Mouse (Mus musculus) forelimb bud, embryonic 11.5 days (tissue): Measurements from ENCODE around the gene BC030867.

Experiments
- DNase-seq: peaks from one replicate; pipeline ENCODE4 v3.0.0-alpha.2; 2012; ENCODE audit warnings: low read depth, low spot score

BC030867 gene

DNA sequence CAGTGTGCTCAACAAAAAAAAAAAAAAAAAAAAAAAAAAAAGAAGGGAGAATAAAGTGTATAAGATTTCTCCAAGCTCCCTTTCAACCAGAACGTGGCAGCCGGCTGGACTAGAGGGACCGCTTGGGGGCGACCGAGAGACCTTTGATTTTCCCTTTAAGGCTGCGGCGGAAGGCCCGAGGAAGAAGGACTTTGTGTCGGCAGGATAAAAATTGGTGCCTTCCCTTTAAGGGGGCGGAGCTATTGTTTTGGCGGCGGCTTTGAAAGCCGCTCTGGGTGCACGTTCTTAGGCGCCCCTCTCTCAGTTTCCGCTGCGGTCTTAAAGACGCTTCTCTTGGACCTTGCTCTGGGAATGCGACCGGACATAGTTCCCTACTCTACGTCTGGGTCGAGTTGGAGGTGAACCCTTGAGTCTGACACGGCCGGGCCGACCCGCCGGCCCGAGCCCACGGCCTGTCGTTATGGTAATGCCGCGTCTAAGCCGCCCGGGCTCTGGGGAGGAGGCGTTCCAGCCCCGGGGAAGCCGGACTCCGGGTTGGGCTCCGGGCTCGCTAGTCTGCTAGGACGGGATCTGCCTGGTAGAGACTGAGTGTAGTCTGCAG lies at the start of gene BC030867:
Gene BC030867, plus strand, starts transcription at position 253 of the 601 bp plus-strand sequence.
- peak; percentile 99 for DNase-seq

DNA sequence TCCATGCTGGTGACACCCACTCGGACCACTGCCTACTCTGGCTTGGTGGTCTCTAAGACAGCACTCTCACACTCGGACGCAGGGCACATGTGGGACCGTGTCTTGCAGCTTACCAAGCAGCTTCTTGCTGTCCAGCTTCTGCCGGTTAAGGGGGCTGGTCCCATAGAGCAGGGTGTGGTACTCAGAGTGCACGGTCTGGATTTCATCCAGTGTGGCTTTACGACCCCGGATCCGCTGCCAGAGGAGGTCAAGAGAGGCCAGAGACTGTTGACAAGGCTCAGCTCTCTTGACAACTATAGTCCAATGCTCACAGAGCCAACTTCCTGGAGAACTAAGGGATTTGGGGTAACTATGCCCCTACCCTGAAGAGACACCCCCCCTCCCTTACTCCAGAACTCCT lies 48.8 kb upstream of the BC030867 start:
- no peak for DNase-seq

DNA sequence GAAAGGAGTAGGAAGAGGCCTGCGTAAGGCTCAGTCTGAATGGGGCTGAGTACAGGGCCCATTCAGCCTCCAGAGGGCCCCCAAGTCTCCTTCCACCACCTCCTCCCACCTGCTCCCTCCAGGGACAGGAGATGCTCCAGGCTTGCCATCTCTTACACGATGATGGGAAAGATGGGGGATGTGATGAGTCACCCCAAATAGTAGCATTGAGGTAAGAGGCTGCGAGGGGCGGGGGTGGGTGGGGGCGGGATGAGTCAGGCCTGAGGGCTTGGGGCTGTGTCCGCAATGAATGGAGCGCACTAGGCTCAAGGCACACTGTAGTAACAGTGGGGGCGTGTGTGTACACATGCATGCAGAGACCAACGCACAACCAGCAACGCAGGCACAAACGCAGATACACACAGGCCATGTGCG lies 47.3 kb upstream of the BC030867 start:
- no peak for DNase-seq

DNA sequence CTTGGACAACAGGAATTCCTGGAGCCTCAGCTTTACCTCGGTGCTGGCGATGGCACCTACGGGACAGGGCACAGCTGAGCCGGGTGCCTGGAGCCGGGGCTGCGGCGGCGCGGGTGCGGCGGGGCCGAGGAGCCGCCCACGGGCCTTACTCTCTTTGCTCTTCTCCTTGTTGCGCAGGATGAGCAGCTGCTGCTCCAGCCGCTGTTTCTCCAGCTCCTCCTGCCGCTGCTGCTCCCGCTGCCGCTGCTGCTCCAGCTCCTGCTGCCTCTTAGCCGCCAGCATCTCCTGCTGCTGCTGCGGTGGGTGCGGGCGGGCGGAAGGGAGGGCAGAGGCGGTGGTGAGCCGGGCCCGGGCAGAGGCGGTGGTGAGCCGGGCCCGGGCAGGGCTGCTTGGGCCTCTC lies 42.2 kb upstream of the BC030867 start:
- DNase-seq: no peak

DNA sequence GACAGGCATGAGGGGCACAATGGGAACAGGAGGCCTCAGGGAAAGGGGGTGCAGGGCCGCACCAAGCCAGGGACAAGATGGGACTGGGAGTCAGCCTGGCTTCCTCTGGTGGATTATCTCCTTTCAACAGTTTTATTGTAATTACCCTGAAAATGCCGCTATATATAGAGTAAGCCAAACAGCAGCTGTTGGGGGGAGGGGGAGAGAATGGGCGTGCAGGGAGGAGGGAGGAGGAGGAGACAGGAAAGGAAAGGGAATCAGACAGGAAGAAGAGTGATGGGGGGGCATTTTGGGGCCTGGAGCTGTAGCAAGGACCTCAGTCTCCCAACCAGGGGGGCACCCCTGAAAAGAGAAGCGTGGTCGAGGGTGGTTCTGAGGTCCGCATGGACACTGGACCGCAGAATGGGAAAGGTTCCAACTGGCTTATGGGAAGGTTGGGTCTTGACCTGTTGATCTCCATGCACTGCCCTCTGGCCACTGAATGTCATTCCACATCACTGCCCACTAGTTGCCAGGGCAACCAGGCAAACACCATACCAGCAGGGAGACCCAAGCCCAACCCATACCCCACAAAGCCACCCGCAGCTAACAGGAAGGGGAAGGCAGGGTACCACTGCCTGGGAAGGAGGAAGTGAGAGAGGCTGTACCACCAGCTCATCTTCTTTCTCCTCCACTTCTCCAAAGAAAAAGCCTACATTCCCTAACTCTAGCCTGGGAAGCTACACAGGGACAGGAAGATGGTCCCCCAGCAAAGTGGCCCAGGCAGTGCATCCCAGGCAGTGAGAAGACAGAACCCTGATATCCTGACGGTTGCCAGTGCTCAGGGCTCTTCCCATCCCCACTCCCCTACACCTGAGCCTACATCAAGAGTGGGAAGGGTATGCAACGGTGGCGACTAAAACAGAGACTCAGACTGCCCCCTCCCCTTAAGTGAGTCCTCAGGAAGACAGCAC lies 40.6 kb upstream of the BC030867 start:
- DNase-seq: no peak

DNA sequence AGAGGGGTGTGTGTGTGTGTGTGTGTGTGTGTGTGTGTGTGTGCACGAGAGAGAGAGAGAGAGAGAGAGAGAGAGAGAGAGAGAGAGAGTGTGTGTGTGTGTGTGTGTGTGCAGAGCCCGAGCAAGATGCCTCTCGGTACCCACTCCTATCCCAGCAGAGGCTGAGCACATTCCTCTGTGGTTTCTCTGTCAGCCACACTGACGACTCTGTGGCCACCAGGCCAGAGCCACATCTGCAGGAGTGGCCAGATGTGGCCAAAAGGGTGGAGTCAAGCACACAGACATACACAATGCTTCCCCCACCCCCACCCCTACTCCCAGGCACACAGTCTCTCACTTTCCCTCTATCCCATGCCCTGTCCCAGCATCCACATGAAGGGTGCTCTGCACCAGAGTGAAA lies 39.8 kb upstream of the BC030867 start:
- DNase-seq: no peak

DNA sequence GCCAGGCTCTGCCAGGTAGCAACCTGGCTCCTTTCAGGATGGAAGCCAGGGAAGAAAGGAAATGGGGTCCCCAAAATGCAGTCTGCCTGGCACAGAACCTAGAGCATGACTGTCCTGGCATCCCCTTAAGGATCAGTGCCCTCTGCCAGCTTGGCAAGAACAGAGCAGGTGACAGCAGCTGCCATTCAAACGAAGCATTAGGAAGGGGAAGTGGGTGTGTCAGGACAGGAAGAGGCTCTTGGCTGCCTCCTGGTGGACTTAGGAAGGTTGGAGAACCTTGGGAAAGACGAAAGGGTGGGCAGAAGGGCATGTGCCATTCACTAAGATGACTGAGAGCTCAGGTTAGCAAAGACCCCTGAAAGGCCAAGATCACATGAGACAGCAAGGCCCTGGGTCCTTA lies 38.9 kb upstream of the BC030867 start:
- no peak for DNase-seq

DNA sequence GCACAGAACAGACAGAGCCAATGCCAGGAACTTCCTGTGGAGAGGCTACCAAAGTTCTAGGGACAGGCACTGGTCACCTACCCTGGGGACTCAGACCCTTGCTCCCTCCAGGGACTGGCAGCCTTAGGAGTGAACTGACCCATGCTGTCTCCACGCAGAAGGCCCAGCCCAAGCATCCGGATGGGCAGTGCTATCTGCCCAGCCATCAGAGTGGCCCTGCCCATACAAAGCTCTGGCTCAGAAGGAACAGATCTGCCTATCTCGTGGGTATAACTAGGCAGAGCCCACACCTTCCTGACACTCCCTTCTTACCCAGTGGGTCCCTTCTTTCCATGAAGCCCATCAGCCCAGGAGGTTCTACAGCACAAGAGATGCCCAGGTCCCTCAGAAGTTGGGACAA lies 38.5 kb upstream of the BC030867 start:
- DNase-seq: no peak

DNA sequence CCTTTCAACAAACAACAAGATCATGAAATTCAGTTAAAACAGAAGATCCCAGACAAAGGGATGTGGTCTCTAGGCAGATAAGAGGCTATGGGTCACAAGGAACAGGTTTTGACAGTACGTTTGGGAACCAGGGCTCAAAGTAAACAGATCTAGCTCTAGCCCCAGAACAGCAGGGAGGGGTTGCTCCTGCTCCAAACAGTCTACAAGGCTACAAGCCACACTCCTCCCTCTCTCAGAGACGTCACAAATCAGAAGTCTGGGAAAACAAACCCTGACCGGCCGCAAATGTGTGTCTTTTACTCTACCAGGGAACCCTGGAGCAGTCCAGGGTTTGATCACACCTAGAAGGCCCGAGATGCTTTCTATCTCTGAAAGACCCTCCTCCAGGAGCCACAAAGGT lies 37.7 kb upstream of the BC030867 start:
- no peak for DNase-seq

DNA sequence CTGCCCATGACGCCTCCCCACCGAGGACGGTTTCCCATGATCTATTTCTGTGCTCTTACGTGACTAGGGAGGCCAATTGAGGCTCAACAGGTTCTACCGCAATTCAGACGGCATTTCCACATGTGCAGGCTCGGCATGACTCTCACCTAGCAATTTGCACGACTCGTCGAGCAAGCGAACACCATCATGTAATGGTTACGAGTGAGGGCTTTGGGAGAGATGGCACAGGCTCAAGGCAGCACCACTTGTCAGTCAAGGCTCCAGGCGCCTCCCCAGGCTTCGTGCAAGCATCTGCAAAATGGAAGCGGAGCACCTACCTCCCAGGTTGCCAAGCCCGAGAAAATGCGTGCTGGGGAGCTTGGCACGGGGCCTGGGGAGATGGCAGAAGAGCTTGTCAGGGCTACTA lies 36.7 kb upstream of the BC030867 start:
- no peak for DNase-seq

DNA sequence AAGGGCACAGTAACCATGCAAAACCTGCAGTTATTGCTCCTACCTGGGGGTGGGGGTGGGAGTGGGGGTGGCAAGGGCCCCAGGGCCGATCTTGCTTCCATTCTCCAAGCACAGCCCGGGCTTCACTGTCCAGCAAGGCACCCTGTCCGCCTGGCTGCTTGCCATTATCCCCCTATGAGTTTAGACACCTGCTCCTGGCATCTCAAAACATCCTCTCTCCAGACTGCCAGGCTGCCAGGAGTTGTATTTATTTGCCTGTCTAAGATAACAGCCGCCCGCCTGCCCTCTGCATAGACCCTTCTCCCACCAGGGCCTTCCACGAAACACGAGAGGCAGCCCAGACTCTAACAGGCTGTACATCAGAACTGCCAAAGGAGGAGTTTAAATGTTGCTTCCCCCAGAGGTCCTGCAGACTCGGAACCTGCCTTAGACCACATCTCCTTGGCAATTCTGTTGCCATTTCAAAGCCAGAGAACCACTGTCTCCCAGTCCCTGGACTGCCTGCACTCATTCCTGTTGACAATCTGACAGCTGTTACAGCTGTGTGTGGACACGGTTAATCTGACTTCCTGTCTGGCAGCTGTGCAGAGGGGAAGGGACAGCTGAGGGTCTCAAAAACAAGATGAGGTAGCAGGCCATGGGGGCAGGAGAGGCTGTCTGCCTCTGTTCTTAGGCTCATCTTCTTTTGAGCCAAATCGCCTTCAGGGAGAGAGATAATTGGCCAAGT lies 34.1 kb upstream of the BC030867 start:
- DNase-seq: no peak

DNA sequence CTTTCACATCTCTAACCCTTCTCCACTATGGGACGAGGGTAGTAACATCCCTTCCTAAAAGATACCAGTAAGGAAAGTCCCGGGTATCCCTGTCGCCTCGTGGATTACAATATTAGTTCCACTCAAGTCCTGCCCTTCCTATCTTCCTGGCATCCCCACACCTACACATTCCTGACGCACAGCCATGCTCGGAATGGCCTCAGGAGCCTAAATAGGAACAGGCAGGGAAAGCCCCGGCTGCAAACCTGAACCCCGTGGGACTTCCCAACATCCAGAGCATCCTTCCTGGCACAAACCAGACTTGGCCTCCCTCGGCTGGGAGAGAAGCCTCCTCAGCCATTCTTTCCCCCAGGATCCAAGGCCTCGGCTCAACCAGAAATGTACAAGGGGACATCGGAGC lies 33.2 kb upstream of the BC030867 start:
- DNase-seq: no peak

DNA sequence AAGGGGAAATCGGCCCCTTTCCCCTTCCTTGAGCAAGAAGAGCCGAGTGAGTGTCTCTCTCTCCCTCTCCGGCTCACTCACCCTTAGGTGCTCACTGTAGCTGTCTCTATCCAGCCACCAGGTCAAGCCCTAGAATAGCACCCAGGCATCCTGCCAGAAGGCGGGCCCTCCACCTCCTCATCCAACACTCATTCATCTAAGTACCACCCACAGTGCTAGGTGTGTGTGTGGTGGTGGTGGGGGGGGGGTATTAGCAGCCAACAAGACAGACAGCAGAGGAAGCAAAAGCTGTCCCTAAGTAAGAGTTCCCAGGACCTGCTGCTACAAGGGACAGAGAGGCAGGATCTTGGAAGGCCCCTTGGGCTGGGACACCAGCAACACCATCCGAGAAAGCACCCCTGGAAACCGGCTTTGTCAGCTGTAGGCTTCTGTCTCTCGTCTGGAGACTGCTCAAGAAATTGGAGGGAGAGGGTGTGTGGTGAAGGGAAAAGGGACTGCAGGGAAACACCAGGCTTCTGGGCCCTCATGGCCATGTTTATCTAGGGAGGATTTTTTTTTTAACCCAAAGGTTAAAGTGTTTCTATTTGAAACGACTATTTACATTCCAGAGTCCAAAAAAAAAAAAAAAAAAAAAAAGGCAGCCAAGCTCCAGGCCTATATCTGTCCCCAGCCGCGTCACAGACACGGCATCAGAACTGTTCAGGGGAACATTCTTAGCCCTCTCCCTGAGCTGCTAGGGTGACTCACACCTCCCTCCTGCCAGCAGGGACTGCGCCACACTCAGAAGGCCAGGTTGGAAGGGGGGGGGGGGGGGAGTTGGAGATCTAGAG lies 32.4 kb upstream of the BC030867 start:
- DNase-seq: no peak

DNA sequence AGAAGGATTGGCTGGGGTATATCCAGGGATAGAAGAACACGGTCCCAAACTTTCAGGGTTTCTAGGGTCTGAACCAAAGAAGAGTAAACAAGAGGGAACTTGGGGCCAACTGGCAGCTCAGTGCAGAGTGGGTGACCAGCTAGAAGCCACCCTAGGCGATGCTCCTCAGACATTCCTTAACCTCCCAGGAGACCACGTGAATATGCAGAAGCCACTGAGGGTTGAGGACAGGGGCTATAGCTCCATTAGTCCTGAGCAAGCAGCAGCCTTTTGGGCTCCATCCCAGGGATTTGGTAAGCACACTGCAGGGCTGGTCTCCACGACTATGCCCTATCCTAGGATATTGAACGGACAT lies 31.8 kb upstream of the BC030867 start:
- no peak for DNase-seq

DNA sequence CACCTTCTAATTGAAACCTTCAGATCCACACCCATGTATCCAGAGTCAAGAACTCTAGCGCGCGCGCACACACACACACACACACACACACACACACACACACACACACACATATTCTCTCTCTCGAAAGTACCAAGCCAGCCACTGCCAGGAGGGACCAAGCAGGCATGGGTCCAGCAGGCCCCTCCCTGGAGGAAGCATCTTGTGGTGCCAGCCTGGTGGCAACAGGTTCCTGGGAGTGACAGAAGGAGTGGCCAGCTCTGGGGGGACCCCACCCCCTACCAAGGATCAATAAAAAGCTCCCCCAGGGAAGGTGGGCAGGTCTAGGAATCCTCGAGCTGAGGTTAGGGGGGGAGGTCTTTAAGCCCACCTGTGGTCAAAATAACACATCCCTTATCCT lies 31.3 kb upstream of the BC030867 start:
- no peak for DNase-seq

DNA sequence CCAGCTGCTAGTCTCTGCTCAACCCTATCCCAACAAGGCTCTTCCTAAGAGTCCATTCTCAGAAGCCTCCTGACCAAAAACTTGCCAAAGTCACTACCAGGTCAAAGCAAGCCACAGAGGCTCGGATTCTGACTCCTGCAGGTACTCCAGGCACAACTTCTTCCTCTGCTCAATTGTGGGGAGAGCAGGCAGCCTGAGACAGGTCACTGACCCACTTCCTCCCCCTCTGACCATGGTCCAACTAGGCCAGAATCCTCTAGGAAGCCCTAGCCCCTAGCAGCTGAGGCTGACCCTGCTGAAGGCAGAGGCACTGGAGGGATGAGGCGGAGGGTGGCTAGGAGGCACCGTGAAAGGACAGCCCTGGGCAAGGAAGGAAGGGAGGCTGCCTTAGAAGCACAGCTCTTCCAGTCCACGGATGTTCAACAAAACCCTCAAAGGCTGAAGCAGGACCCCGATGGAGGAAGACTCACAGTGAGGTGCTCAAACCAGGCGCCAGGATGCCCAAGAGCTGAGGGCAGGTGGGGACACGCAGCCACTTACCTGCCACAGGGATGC lies 30.7 kb upstream of the BC030867 start:
- DNase-seq: no peak

DNA sequence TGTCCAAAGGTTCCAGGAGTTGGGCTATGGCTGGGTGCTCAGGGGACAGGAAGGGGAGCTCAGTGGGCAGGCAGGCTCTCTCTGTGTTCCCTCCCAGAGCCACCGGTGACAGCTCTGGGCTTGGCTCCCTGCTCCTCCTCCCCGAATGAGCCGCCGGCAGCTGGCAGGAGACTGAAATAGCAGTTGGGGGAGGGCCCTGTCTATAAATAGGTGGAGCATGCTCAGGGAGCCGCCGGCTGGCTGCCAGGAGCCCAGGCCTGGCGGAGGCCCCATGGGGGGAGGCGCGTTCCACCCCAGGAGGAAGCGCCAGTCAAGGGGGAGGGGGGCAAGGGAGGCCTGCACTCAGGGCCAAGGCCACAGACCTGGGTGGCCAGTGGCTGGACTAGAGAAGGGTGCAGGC lies 29.9 kb upstream of the BC030867 start:
- DNase-seq: peak; percentile 76

DNA sequence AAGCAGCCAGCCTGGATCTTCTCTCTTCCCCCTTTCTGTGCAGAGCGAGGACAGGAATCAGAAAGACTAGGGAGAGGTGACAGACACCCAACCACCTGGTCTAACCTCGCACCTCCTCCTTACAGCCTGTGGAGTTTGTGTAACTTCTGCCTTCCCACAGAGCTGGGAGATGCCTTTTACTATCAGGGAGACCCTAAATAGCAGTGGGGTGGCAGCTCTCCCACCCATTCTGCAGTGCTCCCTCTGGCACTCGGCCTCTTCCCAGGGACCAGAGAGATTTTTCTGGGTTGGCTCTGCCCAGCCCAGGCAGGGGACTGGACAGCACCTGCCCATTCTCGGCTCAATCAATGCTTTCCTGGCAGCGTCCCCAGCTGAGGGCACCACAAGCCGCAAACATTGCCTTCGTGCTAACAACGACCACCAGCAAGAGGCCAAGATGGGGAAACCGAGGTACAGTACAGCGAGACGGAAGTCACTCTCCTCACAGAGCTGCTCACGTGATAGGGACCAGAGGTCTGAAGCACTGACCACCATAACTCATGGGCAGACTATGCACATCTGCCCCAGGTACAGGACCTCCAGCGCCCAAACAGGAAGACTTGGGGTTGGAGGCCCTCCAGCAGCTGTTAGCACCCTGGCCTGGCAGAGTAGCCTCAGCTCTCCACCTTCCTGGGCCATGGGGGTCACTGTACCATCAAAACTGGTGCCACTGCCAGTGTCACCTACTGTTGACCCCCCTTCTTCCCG lies 29.3 kb upstream of the BC030867 start:
- DNase-seq: no peak

DNA sequence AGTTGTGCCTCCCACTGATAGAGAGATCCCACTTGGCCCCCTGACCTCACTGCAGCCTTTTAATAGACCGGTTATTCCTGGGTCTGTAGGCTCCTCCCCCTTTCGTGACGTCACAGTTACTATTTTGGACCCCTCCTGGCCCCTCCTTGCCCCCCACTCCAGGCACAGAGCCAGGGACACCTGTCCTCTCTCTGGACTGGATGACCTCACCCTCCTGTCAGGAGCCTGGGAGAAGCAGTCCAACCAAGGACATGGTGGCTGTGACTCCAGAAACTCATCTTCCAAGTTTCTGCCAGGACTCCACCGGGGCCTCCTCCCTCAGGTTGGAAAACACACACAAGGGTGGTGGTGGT lies 28.7 kb upstream of the BC030867 start:
- DNase-seq: no peak

DNA sequence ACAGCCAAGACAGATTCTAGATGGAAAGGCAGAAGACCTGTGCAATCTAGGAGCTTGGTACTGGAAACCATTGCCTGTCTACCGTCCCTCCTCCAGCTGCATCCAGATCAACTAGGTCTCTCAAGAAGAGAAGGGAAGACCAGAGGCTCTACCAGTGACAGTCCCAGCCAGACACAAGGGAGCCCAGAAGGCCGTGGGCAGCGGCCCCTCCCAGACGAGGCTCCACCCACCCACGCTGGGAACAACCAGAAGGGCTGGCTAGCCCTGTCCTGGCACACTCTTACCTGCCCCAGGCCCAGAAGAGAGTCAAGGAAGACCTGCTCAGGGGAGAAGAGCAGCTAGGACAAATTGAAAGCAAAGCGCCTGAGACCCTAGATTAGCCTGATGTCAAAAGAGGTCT lies 28.2 kb upstream of the BC030867 start:
- no peak for DNase-seq
